Mouse (Mus musculus) heart, postnatal 25 days (tissue): Measurements from ENCODE around the gene Mab21l1. TPM values are rescaled to one million over a fixed set of nuclear protein-coding genes. Genes with fewer than 3 reads are reported as not detected.

Source experiments
- DNase-seq: peaks from one replicate; pipeline ENCODE4 v3.0.0; 2022; ENCODE audit warnings: low spot score
- intact Hi-C: fragments of 180-260 bp; cut with DNase I; formaldehyde crosslinking; loops from one replicate; pipeline ENCODE4 v1.15.1; 2025
- total RNA-seq, 2 experiments: library from RNA; stranded (reverse); gene quantifications; 2 replicates each; pipeline ENCODE4 v1.2.3; 2021

The Mab21l1 gene
- total RNA-seq: not detected

GRCm38 (mm10) chr3:55782056-55782687 is at the start of gene Mab21l1:
Mab21l1 (plus strand) TSS chr3:55782510.
- no peak for DNase-seq
- intact Hi-C loops: no loop called here

GRCm38 (mm10) chr3:55733665-55734064 is 48.6 kb upstream of the Mab21l1 start:
- intact Hi-C loops: no loop called here

GRCm38 (mm10) chr3:55741428-55741827 is 40.9 kb upstream of the Mab21l1 start:
- intact Hi-C loops: no loop called here
- DNase-seq: no peak

More at GRCm38 (mm10) chr3:55733665-55734064, 48.6 kb upstream of the Mab21l1 start:
- no peak for DNase-seq

- DNase-seq: no peak
- intact Hi-C loops: no loop called here
These were observed 40.1 kb upstream of the Mab21l1 start for GRCm38 (mm10) chr3:55742218-55742617.

GRCm38 (mm10) chr3:55742654-55743053 is 39.7 kb upstream of the Mab21l1 start:
- no peak for DNase-seq
- intact Hi-C loops: no loop called here

- DNase-seq: no peak
- intact Hi-C loops: no loop called here
These were observed 38.4 kb upstream of the Mab21l1 start for GRCm38 (mm10) chr3:55743885-55744284.

- no peak for DNase-seq
- intact Hi-C loops: no loop called here
These were observed 31.8 kb upstream of the Mab21l1 start for GRCm38 (mm10) chr3:55750445-55751065.

- DNase-seq: no peak
- intact Hi-C loops: no loop called here
These were observed 30.9 kb upstream of the Mab21l1 start for GRCm38 (mm10) chr3:55751363-55751762.

- intact Hi-C loops: no loop called here
These were observed 29.8 kb upstream of the Mab21l1 start for GRCm38 (mm10) chr3:55752558-55752957.

GRCm38 (mm10) chr3:55753872-55754271 is 28.4 kb upstream of the Mab21l1 start:
- no peak for DNase-seq
- intact Hi-C loops: no loop called here

More at GRCm38 (mm10) chr3:55752558-55752957, 29.8 kb upstream of the Mab21l1 start:
- DNase-seq: no peak

- DNase-seq: no peak
- intact Hi-C loops: no loop called here
These were observed 27.2 kb upstream of the Mab21l1 start for GRCm38 (mm10) chr3:55754981-55755608.

GRCm38 (mm10) chr3:55755805-55756601 is 26.3 kb upstream of the Mab21l1 start:
- DNase-seq: no peak
- intact Hi-C loops: no loop called here

GRCm38 (mm10) chr3:55756602-55757190 is 25.6 kb upstream of the Mab21l1 start:
- DNase-seq: no peak
- intact Hi-C loops: no loop called here

- DNase-seq: no peak
- intact Hi-C loops: no loop called here
These were observed 24.0 kb upstream of the Mab21l1 start for GRCm38 (mm10) chr3:55758297-55758696.

GRCm38 (mm10) chr3:55763591-55763990 is 18.7 kb upstream of the Mab21l1 start:
- no peak for DNase-seq
- intact Hi-C loops: no loop called here

GRCm38 (mm10) chr3:55768654-55769053 is 13.7 kb upstream of the Mab21l1 start:
- intact Hi-C loops: no loop called here
- no peak for DNase-seq

GRCm38 (mm10) chr3:55769308-55769707 is 13.0 kb upstream of the Mab21l1 start:
- DNase-seq: no peak
- intact Hi-C loops: no loop called here

- intact Hi-C loops: no loop called here
- DNase-seq: no peak
These were observed 8.1 kb upstream of the Mab21l1 start for GRCm38 (mm10) chr3:55774203-55774602.

- no peak for DNase-seq
- intact Hi-C loops: no loop called here
These were observed 7.1 kb upstream of the Mab21l1 start for GRCm38 (mm10) chr3:55775245-55775644.

- DNase-seq: no peak
- intact Hi-C loops: no loop called here
These were observed 6.6 kb upstream of the Mab21l1 start for GRCm38 (mm10) chr3:55775753-55776152.
